Mouse (Mus musculus): ENCODE measurements around the gene Ptcd2.

Ptcd2 gene

GRCm38 (mm10) chr13:99307930-99308359 is 36.6 kb downstream of the Ptcd2 start:
- DNase-seq (ENCODE audit: inconsistent age in 2 of 2, low spot score in 1 of 2): peak; percentile 67 to 90

GRCm38 (mm10) chr13:99306164-99306563 is 38.3 kb downstream of the Ptcd2 start:
- no peak for DNase-seq (ENCODE audit: inconsistent age in 2 of 2, low spot score in 1 of 2)

GRCm38 (mm10) chr13:99305186-99305585 is 39.3 kb downstream of the Ptcd2 start:
- no peak for DNase-seq (ENCODE audit: inconsistent age in 2 of 2, low spot score in 1 of 2)

GRCm38 (mm10) chr13:99304365-99304764 is 40.1 kb downstream of the Ptcd2 start:
- DNase-seq (ENCODE audit: inconsistent age in 2 of 2, low spot score in 1 of 2): peak in 1 of 2 experiments; percentile 73

GRCm38 (mm10) chr13:99303846-99304245 is 40.7 kb downstream of the Ptcd2 start:
- no peak for DNase-seq (ENCODE audit: inconsistent age in 2 of 2, low spot score in 1 of 2)

GRCm38 (mm10) chr13:99299921-99300320 is 44.6 kb downstream of the Ptcd2 start:
- DNase-seq (ENCODE audit: inconsistent age in 2 of 2, low spot score in 1 of 2): no peak

- DNase-seq (ENCODE audit: inconsistent age in 2 of 2, low spot score in 1 of 2): no peak
Measured at GRCm38 (mm10) chr13:99294176-99294575, 50.3 kb downstream of the Ptcd2 start.

GRCm38 (mm10) chr13:99290766-99291165 is 53.7 kb downstream of the Ptcd2 start:
- no peak for DNase-seq (ENCODE audit: inconsistent age in 2 of 2, low spot score in 1 of 2)

- DNase-seq (ENCODE audit: inconsistent age in 2 of 2, low spot score in 1 of 2): peak in 1 of 2 experiments; percentile 7
Measured at GRCm38 (mm10) chr13:99287786-99288185, 56.7 kb downstream of the Ptcd2 start.

- no peak for DNase-seq (ENCODE audit: inconsistent age in 2 of 2, low spot score in 1 of 2)
Measured at GRCm38 (mm10) chr13:99287207-99287606, 57.3 kb downstream of the Ptcd2 start.

GRCm38 (mm10) chr13:99285241-99285640 is 59.3 kb downstream of the Ptcd2 start:
- DNase-seq (ENCODE audit: inconsistent age in 2 of 2, low spot score in 1 of 2): no peak

GRCm38 (mm10) chr13:99284400-99285160 is 59.9 kb downstream of the Ptcd2 start:
- DNase-seq (ENCODE audit: inconsistent age in 2 of 2, low spot score in 1 of 2): no peak

GRCm38 (mm10) chr13:99283916-99284315 is 60.6 kb downstream of the Ptcd2 start:
- no peak for DNase-seq (ENCODE audit: inconsistent age in 2 of 2, low spot score in 1 of 2)

- DNase-seq (ENCODE audit: inconsistent age in 2 of 2, low spot score in 1 of 2): no peak
Measured at GRCm38 (mm10) chr13:99282961-99283360, 61.5 kb downstream of the Ptcd2 start.

GRCm38 (mm10) chr13:99279351-99279750 is 65.2 kb downstream of the Ptcd2 start:
- DNase-seq (ENCODE audit: inconsistent age in 2 of 2, low spot score in 1 of 2): peak; percentile 90 to 93

GRCm38 (mm10) chr13:99278511-99278910 is 66.0 kb downstream of the Ptcd2 start:
- peak in 1 of 2 experiments; percentile 53 for DNase-seq (ENCODE audit: inconsistent age in 2 of 2, low spot score in 1 of 2)

- no peak for DNase-seq (ENCODE audit: inconsistent age in 2 of 2, low spot score in 1 of 2)
Measured at GRCm38 (mm10) chr13:99277521-99277920, 67.0 kb downstream of the Ptcd2 start.

- no peak for DNase-seq (ENCODE audit: inconsistent age in 2 of 2, low spot score in 1 of 2)
Measured at GRCm38 (mm10) chr13:99272046-99272445, 72.5 kb downstream of the Ptcd2 start.
